Mouse (Mus musculus): ENCODE data around the gene Fam81a.

DNA sequence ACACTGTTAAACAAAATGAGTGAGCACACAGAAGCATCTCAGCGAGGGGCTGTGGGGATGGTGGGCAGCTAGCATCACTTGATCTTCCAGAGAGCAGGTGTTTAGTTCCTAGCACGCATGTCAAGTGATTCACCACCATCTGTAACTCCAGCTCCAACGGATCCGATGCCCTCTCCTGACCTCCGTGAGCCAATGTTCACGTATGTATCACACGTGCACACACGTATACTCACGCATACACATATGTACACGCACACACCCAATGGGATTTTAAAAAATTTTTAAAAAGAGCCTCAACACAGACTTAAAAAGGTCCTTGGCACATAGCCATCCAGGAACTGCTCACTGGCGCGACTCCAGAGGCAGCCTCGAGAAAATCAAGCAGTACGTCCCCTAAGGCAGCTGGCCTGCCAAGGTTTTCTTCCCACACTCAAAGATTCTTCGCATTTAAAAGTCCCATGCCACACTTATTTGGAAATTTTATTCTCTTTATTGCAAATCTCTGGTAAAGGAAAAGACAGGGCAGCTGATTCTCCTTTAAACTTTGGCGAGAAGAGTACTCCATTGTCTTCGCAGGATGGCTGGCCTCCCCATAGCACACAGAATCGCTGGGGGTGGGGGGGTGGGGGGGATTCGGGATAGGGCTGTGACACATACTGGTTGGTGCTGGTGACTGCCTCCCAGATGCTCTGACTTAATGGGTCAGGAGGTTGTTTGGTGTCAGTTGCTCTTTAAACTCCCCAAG lies 54.1 kb downstream of the Fam81a start:
- TF ChIP-seq CTCF (IDR thresholded peaks at IDR 0.05; ENCODE audit: borderline replicate concordance, control insufficient read depth, extremely low read depth, insufficient read depth, low read length, poor library complexity) (no peak), POLR2A (IDR thresholded peaks at IDR 0.05; ENCODE audit: control insufficient read depth, extremely low read depth, insufficient read depth, low read length, poor library complexity) (no peak)
